Mouse (Mus musculus) adrenal gland (tissue): ENCODE measurements around the gene Usp35.

Source experiments
- intact Hi-C: fragments of 180-260 bp; cut with DNase I; formaldehyde crosslinking; loops from one replicate; pipeline ENCODE4 v1.15.1; 2025

Usp35 gene

DNA sequence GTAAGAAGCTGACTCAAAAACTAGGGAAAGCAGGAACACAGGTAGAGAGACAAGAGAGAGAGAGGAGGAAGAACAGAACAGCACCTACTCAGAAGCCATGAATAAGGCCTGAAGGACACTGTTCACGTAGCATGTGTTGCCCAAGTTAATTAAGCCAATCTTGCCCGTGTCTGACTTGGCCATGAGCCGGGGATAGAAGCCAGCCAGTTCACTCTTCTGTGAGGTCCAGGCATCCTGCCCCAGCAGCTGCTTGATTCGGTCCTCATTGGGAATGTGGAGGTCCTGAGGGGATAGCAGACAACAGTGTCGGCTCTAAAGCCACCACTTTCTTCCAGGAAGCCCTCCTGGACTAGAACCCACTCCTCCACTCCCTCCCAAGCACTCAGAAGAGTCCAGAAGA is 17.2 kb downstream of the Usp35 start:
- intact Hi-C loops = no loop called here

DNA sequence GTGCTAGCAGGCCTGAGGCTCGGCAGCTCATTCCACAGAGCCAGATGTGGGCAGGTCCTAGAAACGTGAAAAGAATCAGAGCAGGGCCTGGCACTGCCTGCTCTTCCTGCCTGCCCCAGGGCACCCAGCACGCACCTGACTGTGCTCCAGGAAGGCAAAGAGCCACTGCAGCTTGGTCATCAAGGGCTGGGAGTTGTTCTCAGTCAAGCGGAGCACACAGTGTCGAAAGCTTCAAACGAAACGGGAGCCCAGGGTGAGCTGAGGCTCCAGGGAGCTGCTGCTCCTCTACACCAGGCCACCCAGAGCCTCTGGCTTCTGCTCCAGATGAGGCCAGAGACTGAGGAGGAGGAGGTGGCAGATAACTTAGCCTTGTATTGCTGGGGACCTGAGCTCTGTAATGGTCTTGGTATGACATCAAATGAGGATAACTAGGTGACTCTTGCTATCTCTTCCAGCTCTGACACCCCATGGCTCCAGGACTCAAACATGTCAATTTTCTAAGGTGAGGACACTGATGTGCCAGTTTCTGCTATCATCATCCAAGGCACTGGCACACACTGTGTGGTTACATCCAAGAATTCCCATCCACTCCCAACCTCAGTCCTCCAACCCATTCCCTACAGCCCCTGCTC is 18.3 kb downstream of the Usp35 start:
- intact Hi-C loops = no loop called here

DNA sequence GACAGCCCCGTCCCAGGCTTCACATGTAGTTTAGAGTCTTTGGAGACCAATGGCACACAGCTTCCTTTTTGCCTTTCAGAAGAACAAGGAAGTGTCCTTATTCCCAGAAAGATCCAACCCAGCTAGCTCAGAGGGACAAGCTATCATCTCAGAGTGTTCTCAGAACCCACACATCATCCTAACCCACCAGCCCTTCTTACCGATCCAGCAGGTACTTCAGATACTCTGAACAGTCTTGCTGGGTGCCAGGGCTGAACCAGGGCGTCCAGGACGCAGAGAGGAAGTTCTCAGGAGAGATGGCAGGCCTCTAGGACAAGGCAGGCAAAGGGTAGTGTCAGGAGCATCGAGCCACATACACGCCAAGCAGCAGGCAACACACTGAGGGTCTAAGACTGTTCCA is 19.0 kb downstream of the Usp35 start:
- intact Hi-C loops = no loop called here

DNA sequence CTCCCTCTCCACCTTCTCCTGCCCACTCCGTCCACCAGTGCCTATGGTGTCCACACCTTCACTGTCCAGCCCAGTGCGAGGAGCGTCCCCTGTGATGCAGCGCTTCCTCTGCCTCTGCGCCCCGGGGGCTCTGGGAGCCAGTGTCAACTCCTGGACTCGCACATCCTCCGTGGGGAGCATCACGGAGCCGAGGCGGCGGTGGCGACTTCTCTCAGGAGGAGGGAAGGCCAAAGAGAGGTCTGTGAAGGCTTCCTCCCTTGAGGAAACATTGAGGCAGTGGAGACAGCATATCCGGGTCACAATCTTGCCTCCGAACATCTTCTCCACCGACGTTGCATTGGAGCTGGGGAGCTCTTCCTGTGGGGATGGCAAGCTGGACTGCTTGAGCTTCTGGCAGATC is 19.6 kb downstream of the Usp35 start:
- intact Hi-C loops = no loop called here

DNA sequence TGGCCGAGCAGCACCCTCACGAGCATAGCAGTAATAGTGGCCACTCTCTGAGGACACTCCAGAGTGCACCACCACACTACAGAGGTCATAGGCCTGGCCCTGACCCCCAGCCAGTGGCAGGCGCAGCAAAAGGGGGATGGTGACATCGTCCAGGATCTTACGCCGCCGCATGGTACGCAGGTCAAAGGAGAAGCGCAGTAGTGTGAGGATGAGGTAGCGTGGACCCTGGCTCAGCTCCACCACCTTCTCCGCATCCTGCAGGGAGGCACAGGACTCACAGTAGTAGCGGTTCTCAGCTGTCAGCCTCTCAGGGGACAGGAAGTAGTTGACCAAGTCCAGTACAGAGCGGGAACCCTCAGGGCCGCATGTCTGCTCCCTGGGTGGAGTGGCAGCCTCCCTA is 20.2 kb downstream of the Usp35 start:
- intact Hi-C loops = no loop called here

DNA sequence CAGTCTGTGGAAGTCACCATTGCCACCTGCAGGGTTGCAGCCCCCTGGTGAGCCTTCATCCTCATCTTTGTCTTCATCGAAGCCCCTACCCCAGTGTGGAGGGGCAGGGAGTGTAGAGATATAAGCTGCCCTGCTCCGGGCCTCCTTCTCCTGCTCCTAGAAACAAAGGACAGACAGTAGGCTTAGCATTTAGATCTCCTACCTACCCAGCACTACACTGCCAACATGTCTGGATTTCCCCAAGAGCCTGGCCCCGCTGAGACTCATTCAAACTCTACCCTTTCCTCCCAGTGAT is 21.5 kb downstream of the Usp35 start:
- intact Hi-C loops = no loop called here

DNA sequence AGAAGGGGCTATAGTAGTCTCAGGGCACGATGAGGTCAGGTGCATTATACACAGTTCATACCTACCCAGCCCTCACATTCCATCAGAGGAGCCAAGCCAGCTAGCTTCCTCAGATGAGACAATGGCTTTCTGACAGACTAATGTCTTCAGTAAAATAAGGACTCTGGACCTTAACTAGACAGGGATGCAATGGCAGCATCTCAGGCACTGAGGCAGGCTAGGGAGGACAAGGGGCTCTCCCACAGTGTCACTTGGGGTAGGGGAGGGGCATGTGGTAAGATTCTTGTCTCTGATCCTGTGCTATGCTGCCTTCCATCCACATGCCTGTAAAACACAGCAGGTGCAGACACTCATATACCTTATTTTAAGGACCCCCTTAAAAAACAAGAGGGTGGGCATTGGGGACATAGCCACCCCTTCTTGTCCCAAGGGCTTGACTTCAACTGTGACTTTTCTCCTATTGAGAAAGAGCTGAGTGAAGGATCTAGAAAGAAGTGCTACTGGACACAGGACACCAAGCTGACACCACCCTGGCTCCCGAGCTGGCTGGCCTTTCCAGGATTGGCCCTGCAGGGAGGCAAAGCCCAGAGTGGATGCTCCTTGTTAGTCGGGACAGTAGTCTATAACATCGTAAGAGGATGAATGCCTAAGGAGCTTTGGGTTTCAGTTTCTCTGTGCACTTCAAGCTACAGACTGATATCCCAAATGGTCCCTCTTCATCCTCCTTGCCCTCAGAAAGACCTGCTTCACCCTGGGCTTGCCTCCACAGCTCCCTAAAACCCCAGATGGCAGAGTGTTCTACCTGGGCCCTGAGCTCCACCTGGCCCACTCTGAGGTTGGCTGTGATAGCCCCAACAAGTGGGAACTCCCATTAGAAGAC is 22.1 kb downstream of the Usp35 start:
- intact Hi-C loops = no loop called here

DNA sequence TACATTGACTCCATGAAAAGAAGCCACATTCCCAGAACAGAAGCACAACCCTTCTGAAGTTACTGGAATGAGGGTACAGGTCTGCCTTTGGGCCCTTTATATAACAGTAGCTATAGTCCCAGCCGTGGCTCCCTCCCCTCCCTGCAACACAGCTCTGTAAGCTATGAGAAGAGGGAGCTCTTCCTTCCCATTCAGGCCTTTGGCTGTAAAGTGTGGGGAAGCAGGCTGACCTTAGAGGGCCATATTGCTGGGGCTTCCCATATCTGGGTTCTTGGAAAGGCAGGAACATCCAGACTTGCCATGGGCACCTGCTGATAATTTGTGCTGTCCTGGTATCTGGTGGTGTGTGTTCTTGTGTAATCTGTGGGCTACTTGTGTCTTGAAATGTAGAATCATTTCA is 24.3 kb downstream of the Usp35 start:
- intact Hi-C loops = no loop called here

DNA sequence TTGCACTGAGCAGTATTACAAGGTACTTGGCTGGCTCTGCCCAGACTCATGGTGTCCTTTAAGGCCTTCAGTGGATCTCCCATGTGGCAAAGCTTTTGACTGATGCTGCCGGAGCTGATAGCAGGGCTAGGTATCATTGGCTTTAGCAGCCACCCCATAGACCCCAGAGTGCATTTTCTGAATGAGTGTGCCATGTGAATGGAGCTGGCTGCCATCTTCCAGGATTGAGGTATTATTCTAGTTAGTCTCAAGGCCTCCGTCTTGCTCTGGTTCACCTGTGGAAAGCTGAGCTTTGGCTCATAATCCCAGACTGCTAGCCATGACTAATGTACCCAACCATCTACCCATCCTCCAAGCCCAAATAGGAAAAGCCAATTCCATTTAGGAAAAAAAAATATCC is 25.0 kb downstream of the Usp35 start:
- intact Hi-C loops = no loop called here

DNA sequence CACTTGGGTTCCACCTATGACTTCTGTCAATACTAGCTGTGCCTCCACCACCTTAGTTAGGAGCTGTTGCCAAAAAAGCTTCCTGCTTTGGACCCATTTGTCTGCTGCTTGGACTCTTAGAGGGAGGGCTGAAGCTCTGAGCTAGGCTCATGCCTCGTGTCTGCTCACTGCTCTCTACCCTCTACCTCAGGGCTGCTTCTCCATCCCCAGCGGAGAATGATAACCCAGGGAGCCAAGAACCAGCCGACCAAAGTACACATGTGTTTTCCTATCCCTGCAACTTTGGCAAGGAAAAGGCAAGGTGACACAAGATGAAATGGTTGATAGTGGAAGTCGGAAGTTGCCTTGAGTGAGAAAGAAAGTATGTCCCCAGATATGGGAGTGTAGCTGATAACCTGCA is 26.6 kb downstream of the Usp35 start:
- intact Hi-C loops = no loop called here

DNA sequence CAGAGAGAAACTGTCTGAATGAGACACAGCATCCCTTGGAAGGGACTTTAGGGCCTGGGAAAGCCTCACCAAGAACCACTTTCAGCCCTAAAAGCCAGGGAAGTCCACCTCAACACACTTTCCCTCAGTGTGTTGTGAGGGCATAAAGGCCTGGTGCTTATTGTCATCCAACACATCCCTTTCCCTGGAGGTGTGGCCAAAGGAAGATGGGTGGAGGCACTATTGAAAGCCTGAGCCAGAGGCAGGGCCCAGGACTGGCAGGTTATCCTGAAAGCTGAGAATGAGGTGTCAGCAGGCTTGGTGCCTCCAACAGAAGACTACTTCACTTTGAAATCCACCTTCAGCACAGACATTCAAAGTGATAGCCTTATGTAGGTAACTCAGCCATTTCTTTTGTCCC is 27.3 kb downstream of the Usp35 start:
- intact Hi-C loops = no loop called here

DNA sequence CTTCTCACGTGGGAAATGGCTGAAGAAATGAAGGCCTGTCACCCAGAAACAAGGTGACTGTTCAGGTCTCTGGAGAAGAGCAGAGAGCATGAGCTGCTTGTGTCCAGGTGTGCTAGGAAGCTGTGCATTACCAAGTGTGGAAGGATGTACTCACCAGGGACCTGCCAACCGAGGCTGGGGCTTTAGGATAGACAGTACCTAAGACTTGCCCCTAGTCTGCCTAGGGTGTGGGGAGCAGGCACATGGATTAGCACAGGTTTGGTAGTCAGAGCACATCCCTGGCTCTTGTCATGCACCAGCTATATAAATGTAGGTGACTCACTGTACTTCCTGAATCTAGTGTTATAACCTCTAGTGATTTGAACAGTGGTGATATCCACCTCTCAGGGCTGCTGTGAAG is 28.2 kb downstream of the Usp35 start:
- intact Hi-C loops = no loop called here

DNA sequence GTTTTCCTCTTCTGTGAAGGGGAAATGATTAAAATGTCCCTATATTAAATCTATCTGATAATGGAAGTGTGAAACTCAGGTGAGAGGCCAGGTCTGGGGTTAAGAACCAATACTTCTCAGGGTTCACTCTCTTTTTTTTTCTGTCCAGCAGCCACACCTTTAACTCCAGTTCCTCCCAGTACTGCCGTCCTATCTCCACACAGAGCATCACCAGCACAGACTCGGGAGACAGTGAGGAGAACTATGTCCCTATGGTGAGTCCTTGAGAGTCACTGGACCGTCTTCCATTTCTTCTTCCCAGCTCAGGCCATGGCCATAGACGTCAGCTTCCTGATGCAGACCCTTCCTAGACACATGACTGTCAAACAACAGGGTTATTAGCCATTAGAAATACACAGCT is 28.9 kb downstream of the Usp35 start:
- intact Hi-C loops = no loop called here

DNA sequence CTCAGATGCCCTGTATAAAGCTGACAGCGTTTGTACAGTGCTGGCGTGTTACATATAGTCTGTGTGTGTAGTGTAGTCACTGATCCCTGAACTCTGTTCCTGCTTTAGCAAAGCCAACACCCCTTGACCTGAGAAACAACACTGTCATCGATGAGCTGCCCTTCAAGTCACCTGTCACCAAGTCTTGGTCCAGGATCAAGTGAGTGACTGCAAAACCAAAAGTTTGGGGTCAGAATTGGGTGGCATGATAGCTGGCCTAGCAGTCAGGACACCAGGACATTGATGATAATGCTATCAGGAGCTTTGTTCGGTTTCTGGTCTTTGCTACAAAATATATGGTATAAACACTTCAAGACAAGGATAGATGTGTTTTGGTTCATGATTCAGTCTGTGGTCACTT is 29.6 kb downstream of the Usp35 start:
- intact Hi-C loops = no loop called here

DNA sequence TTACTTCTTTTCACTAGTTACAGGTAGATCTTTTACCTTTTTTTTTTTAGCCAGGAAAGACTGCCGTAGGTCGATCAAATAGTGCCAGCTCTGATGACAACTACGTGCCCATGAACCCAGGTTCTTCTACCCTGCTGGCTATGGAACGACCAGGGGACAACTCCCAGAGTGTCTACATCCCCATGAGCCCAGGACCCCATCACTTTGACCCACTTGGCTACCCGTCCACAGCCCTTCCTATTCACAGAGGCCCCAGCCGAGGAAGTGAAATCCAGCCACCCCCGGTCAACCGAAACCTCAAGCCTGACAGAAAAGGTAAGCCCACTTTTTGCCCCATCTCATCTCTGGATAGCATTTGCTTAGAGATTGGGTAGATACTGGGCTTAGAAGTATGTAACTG is 30.5 kb downstream of the Usp35 start:
- intact Hi-C loops = no loop called here

DNA sequence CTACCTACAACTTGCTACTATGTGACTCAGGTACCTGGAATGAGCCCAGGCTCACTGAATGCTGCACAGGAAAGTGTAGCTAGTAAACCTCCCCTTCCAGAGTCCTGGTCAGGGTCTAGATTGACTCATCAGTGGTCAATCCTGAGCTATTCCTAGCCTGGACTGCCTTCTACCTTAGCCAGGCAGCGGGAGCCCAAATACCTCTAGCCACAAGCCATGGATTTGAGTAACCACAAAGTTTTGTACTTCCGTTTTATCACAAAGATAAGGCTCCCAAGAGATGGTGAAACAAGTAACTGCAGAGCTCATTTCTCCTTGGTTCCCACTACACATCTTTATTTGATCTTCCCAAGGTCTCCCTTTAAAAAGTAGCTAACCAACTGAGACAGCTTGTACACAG is 30.9 kb downstream of the Usp35 start:
- intact Hi-C loops = no loop called here

DNA sequence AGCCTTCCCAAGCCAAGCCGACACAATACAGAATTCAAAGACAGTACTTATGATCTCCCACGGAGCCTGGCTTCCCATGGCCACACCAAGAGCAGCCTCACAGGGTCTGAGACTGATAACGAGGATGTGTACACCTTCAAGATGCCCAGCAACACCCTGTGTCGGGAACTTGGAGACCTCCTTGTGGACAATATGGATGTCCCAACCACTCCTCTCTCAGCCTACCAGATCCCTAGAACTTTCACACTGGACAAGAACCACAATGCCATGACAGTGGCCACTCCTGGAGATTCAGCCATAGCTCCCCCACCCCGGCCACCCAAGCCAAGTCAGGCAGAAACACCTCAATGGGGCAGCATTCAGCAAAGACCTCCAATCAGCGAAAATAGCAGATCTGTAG is 32.9 kb downstream of the Usp35 start:
- intact Hi-C loops = loop anchor here (5.0 kb wide), 1 partner anchor 217 kb away; the partner anchor contains the start of gene Gab2

DNA sequence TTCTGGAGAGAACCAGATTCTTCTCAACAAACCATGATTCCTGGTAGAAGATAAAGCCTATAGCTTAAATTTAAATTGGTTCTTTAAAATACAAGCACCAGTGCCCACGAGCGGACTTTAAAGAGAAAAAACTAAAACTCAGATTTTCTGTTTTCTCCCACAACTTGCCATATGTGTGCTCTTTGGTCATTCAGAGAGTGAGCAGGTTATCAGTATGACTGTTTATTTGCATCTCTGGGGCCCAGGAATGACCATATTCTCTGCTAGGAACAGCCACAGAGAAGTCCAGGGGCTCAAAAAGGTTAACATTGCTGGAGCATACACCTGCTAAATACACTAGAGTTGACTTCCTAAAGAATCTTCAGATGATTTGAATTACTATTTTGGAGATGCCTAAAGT is 33.5 kb downstream of the Usp35 start:
- intact Hi-C loops = loop anchor here (5.0 kb wide), 1 partner anchor 216 kb away; the partner anchor contains the start of gene Gab2

DNA sequence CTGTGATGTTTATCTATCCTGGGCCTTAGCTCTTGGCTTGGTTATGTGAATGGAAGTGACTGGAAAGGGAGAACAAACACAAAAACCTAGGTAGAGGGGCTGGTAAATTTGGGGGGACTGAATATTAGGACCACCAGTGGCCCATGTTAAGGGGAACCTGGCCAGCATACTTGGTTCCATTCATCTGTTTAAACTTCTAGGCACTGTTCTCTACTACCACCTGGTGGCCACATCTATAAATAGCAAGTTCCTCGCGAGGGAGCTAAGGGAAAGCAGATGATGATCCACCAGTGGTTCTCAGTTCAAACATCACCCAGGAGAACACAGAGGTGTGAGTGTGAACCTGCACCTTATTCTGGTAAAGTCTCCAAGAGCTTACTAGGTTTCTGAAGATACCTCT is 34.4 kb downstream of the Usp35 start:
- intact Hi-C loops = loop anchor here (2.0 to 5.0 kb wide), 2 partner anchors 215 to 329 kb away; partner anchors contain the start of gene Gab2

DNA sequence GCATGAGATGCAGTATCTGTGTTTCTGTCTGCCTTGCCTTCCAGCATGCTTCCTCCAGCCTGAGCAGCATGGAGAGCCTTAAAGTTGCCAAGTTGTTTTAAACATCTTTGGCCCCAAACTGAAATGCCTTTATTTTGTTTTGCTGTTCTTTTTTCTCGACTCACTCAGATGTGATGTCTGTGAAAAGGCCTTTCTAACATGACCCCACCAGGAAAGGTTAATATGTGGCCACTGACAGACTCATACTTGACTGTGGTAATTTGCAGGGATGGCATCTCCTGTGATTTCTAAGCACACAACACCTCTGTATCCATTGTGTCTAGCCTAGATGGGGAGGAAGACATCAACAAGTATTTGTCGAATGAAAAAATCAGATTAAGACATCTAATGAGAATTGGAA is 34.8 kb downstream of the Usp35 start:
- intact Hi-C loops = loop anchor here (2.0 to 5.0 kb wide), 2 partner anchors 215 to 328 kb away; partner anchors contain the start of gene Gab2

DNA sequence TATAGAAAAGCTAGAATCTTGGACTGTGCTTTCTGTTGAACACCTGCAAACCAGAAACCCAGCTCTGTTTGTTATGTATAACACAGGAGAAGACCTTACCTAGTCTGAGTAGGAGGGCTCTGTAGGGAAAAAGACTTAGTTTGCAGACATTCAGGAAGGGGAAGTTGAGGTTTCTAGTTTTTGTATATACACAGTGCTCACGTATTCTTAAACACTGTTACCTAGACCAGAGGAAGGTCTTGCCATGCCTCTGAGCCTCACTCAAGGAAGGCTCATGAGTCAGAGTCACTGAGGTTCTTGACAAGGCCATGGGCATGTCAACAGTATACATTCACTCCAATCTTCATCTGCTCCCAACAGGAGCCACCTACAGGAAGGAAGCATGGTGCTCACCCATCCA is 60.8 kb downstream of the Usp35 start:
- intact Hi-C loops = no loop called here

DNA sequence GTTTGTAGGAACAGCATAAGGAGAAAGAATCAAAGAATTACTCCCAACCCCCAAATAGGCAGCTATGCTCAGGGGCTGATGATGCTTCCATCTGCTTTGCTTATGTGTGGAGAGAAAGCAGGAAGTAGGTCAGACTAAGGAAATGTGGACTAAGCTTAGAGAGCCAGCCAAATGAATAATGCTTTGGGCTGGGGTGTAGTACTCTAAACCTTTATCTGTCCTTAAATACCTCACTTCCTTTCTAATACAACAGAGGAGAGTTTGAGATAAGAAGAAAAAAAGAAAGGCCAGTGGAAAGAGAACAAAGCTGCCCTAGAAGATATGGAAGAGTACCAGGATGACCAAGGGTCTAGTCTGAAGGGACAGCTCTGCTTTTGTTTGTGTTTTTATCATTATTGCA is 61.5 kb downstream of the Usp35 start:
- intact Hi-C loops = no loop called here

DNA sequence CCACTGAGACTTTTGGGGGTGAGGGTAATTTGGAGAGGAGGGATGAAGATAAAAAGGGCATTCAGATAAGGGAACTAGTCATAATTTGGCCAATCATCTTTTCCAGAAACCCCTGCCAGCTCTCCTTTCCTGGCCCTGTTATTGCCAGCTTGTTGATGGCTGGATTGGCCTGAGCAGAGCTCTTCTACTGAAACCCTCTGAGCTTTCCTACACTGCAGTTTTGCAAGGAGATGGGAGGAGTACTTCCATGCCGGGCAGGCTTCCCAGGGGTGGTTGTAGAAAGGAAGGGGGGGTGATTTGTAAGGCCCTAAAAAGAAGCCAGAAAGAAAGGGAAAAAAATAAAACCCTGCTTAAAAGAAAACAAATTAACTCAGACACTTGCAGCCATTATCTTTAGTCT is 69.3 kb downstream of the Usp35 start:
- intact Hi-C loops = no loop called here
